Mouse (Mus musculus) CH12.LX (cell line): ENCODE data around the gene Grap. TPM values are rescaled to one million over a fixed set of nuclear protein-coding genes. Genes with fewer than 3 reads are reported as not detected.

Experiments
- DNase-seq: peaks from one replicate; pipeline ENCODE4 v3.0.0-alpha.2; 2013; ENCODE audit errors: extremely low read depth
- H3K27ac ChIP-seq: 2 replicates; pipeline ENCODE4 v1.5.1; 2012; ENCODE audit warnings: low read depth, mild to moderate bottlenecking, control low read depth, moderate library complexity; ENCODE audit not compliant: insufficient read depth
- H3K27me3 ChIP-seq: replicated peaks from 2 replicates; pipeline ENCODE3; 2012; ENCODE audit warnings: inconsistent platforms
- H3K36me3 ChIP-seq, 2 experiments: replicated peaks in 1 of 2; 2 replicates each; pipeline versions ENCODE3 to v1.6.1; 2012; ENCODE audit warnings: inconsistent platforms in 1 of 2, low read length in 1 of 2, mild to moderate bottlenecking in 1 of 2, mixed read lengths in 1 of 2, moderate library complexity in 1 of 2; ENCODE audit not compliant: control insufficient read depth in 1 of 2, insufficient read depth in 1 of 2
- H3K4me1 ChIP-seq, 2 experiments: 2 replicates each; pipeline ENCODE4 v1.6.1; 2012; ENCODE audit warnings: inconsistent platforms in 1 of 2, moderate library complexity in 1 of 2; ENCODE audit not compliant: insufficient read depth in 2 of 2, control insufficient read depth in 1 of 2
- H3K4me2 ChIP-seq: 2 replicates; pipeline ENCODE4 v1.6.1; 2012; ENCODE audit warnings: low read depth, mild to moderate bottlenecking, control low read depth; ENCODE audit not compliant: poor library complexity, insufficient read depth, severe bottlenecking
- H3K4me3 ChIP-seq, 3 experiments: fragments of 150-350 bp in 1 of 3; sonication (generic) in 1 of 3; replicated peaks in 1 of 3; 2 replicates each; pipeline versions ENCODE3 to v1.5.1; 2011 to 2012; ENCODE audit warnings: low read depth in 2 of 3, low read length in 2 of 3, mild to moderate bottlenecking in 2 of 3, moderate library complexity in 2 of 3, control low read depth in 1 of 3, improper control_type of control experiment in 1 of 3, inconsistent platforms in 1 of 3, mixed read lengths in 1 of 3; ENCODE audit not compliant: poor library complexity in 1 of 3
- H3K79me2 ChIP-seq: replicated peaks from 2 replicates; pipeline ENCODE4 v1.6.1; 2012; ENCODE audit warnings: mild to moderate bottlenecking, moderate library complexity; ENCODE audit not compliant: control insufficient read depth, poor library complexity, insufficient read depth, severe bottlenecking; ENCODE audit errors: extremely low read depth
- H3K9ac ChIP-seq: 2 replicates; pipeline ENCODE4 v1.6.1; 2012; ENCODE audit warnings: low read depth, mild to moderate bottlenecking, control low read depth, moderate library complexity; ENCODE audit not compliant: insufficient read depth
- H3K9me3 ChIP-seq: replicated peaks from 2 replicates; pipeline ENCODE3; 2012; ENCODE audit warnings: low read length, inconsistent platforms, mixed read lengths
- E2F4 ChIP-seq: IDR thresholded peaks from 2 replicates; pipeline ENCODE4 v1.6.1; 2011; ENCODE audit warnings: low read depth, low read length, improper control_type of control experiment; ENCODE audit not compliant: insufficient replicate concordance
- EP300 ChIP-seq: IDR thresholded peaks from 2 replicates; pipeline ENCODE4 v1.6.1; 2011; ENCODE audit warnings: low read length, improper control_type of control experiment
- HCFC1 ChIP-seq: IDR thresholded peaks from 2 replicates; pipeline ENCODE4 v1.6.1; 2012; ENCODE audit warnings: low read depth, mild to moderate bottlenecking, inconsistent platforms, low read length, improper control_type of control experiment
- IRF4 ChIP-seq: IDR thresholded peaks from 2 replicates; pipeline ENCODE4 v1.6.1; 2014; ENCODE audit warnings: low read depth, mild to moderate bottlenecking, inconsistent platforms, low read length, improper control_type of control experiment
- JUN ChIP-seq: IDR thresholded peaks from 2 replicates; pipeline ENCODE4 v1.6.1; 2011; ENCODE audit warnings: low read depth, mild to moderate bottlenecking, low read length, improper control_type of control experiment, moderate library complexity; ENCODE audit not compliant: insufficient read depth
- MEF2A ChIP-seq: IDR thresholded peaks from 2 replicates; pipeline ENCODE4 v1.6.1; 2014; ENCODE audit warnings: low read depth, mild to moderate bottlenecking, inconsistent platforms, low read length, improper control_type of control experiment, borderline replicate concordance
- MXI1 ChIP-seq: IDR thresholded peaks from 2 replicates; pipeline ENCODE4 v1.6.1; 2011; ENCODE audit warnings: mild to moderate bottlenecking, low read depth, low read length, improper control_type of control experiment
- MYC ChIP-seq: IDR thresholded peaks from 2 replicates; pipeline ENCODE4 v1.6.1; 2011; ENCODE audit warnings: low read depth, mild to moderate bottlenecking, improper control_type of control experiment, low read length
- POLR2A ChIP-seq: IDR thresholded peaks from 2 replicates; pipeline ENCODE4 v1.6.1; 2011; ENCODE audit warnings: low read depth, mild to moderate bottlenecking, improper control_type of control experiment, low read length
- RAD21 ChIP-seq: IDR thresholded peaks from 2 replicates; pipeline ENCODE4 v1.6.1; 2011; ENCODE audit warnings: low read depth, mild to moderate bottlenecking, low read length, improper control_type of control experiment, moderate library complexity
- SMC3 ChIP-seq: IDR thresholded peaks from 2 replicates; pipeline ENCODE4 v1.6.1; 2011; ENCODE audit warnings: low read depth, low read length, improper control_type of control experiment
- TCF12 ChIP-seq: IDR thresholded peaks from 2 replicates; pipeline ENCODE4 v1.6.1; 2014; ENCODE audit warnings: low read depth, mild to moderate bottlenecking, inconsistent platforms, low read length, improper control_type of control experiment
- UBTF ChIP-seq: IDR thresholded peaks from 2 replicates; pipeline ENCODE4 v1.6.1; 2012; ENCODE audit warnings: low read depth, mild to moderate bottlenecking, inconsistent platforms, low read length, improper control_type of control experiment, moderate library complexity
- ZC3H11A ChIP-seq: IDR thresholded peaks from 2 replicates; pipeline ENCODE4 v1.6.1; 2012; ENCODE audit warnings: low read depth, mild to moderate bottlenecking, inconsistent platforms, low read length, improper control_type of control experiment
- ZKSCAN1 ChIP-seq: IDR thresholded peaks from 2 replicates; pipeline ENCODE4 v1.6.1; 2012; ENCODE audit warnings: low read depth, inconsistent platforms, low read length, improper control_type of control experiment, borderline replicate concordance
- ZNF384 ChIP-seq: IDR thresholded peaks from 2 replicates; pipeline ENCODE4 v1.6.1; 2012; ENCODE audit warnings: low read depth, low read length, improper control_type of control experiment, inconsistent platforms
- dilution Hi-C: fragments of 300-500 bp; cut with MboI; formaldehyde crosslinking; loops from 2 replicates; pipeline ENCODE4 v1.14.3; 2020; ENCODE audit warnings: low sequenced_read_pairs; ENCODE audit not compliant: extremely low pct_unique_long_range_greater_than_20kb, extremely low pct_ligation_motif_present
- in situ Hi-C: fragments of 300-500 bp; cut with MboI; formaldehyde crosslinking; loops from 3 replicates; pipeline ENCODE4 v1.14.3; 2019; ENCODE audit warnings: low sequenced_read_pairs, low pct_ligation_motif_present, low pct_unique_long_range_greater_than_20kb, mixed read lengths
- polyA plus RNA-seq: library from polyadenylated mRNA; unstranded; fragments of >175 nt; gene quantifications from 2 replicates; pipeline ENCODE4 v1.2.1, GENCODE M21; 2012; ENCODE audit warnings: low read depth; ENCODE audit not compliant: insufficient read length
- total RNA-seq, 2 experiments: library from RNA; depleted of rRNA; stranded (reverse); fragments of 300-350 nt in 1 of 2; fragments of >200 nt in 1 of 2; gene quantifications; 2 replicates each; pipeline ENCODE4 v1.2.3; 2012 to 2014

The Grap gene
- total and polyA plus RNA-seq, 3 experiments: 274 to 412 (median 280) TPM

- dilution Hi-C loops: no loop called here
- Histone ChIP-seq H3K79me2 (no peaks in the 10 kb centered on the region), H3K9me3 (no peaks in the 10 kb centered on the region), H3K27ac (no peak overlapping the region), H3K4me3 (no peak overlapping the region), H3K36me3 (peaks cover 74 to 81% of the 10 kb centered on the region in 2 experiments), H3K27me3 (no peaks in the 10 kb centered on the region), H3K4me2 (no peak overlapping the region), H3K9ac (no peak overlapping the region), H3K4me1 (peaks cover 46 to 100% of the 10 kb centered on the region in 2 experiments)
- in situ Hi-C loops: no loop called here
- DNase-seq: no peak
- no peak for TF ChIP-seq ZNF384
- peak; percentile 67 for TF ChIP-seq ZKSCAN1
- TF ChIP-seq MXI1: no peak
- TF ChIP-seq, all 38 proteins: peak for 1
These were observed 52.5 kb downstream of the Grap start for GRCm38 (mm10) chr11:61705581-61705980.

- H3K27ac ChIP-seq: no peak overlapping the region
- in situ Hi-C loops (no loop called here), dilution Hi-C loops (no loop called here)
- peaks cover 68 to 74% of the 10 kb centered on the region in 2 experiments for H3K36me3 ChIP-seq
- no peaks in the 10 kb centered on the region for H3K79me2 ChIP-seq
- no peaks in the 10 kb centered on the region for H3K27me3 ChIP-seq
- H3K9me3 ChIP-seq: no peaks in the 10 kb centered on the region
- H3K9ac ChIP-seq: no peak overlapping the region
- DNase-seq: no peak
- H3K4me3 ChIP-seq: no peak overlapping the region
- TF ChIP-seq RAD21 (no peak), HCFC1 (no peak), ZKSCAN1 (no peak), MYC (no peak), UBTF (no peak), ZNF384 (no peak), TCF12 (no peak), SMC3 (no peak), POLR2A (no peak), JUN (no peak), IRF4 (no peak), E2F4 (no peak), ZC3H11A (no peak), MEF2A (no peak), EP300 (no peak)
- peaks cover 44 to 100% of the 10 kb centered on the region in 2 experiments for H3K4me1 ChIP-seq
- no peak overlapping the region for H3K4me2 ChIP-seq
These were observed 53.2 kb downstream of the Grap start for GRCm38 (mm10) chr11:61706232-61706631.
